Mouse (Mus musculus) cortical plate, adult 2 months (tissue): ENCODE measurements at regions not wholly inside any gene's neighbourhood (a gene's known extent, or its start where the extent isn't known, plus 50 kb on each side); places are given as distances from the start of the nearest gene placed in this dataset.

ENCODE experiments used
- CTCF ChIP-seq: fragments of 200-500 bp; IDR thresholded peaks from 2 replicates; pipeline ENCODE4 v1.5.1; 2011; ENCODE audit warnings: mild to moderate bottlenecking, control low read depth, low read length; ENCODE audit not compliant: insufficient read depth; ENCODE audit errors: extremely low read depth
- POLR2A ChIP-seq: fragments of 200-500 bp; IDR thresholded peaks from 2 replicates; pipeline ENCODE4 v1.6.1; 2011; ENCODE audit warnings: mild to moderate bottlenecking, low read length, control low read depth; ENCODE audit not compliant: insufficient read depth; ENCODE audit errors: extremely low read depth

- TF ChIP-seq CTCF (peak; percentile 12; the same call in 1 of the 2 replicates), POLR2A (no peak)
Measured at GRCm38 (mm10) chr10:19094297-19094696, 78.8 kb upstream of the Tnfaip3 start.
